Mouse (Mus musculus) intestine, embryonic 14.5 days (tissue): ENCODE data around the gene Pde10a. TPM values are rescaled to one million over a fixed set of nuclear protein-coding genes. Genes with fewer than 3 reads are reported as not detected.

ENCODE experiments used
- ATAC-seq: fragments of 200-750 bp; cut with Nextera tagmentation; replicated peaks from 2 replicates; pipeline ENCODE4 v1.8.0; 2017; ENCODE audit warnings: low read depth, moderate number of reproducible peaks, moderate TSS enrichment, moderate library complexity; ENCODE audit not compliant: low FRiP score, low TSS enrichment
- DNase-seq: peaks from one replicate; pipeline ENCODE4 v3.0.0-alpha.2; 2018; ENCODE audit warnings: low spot score
- H3K27ac ChIP-seq: fragments of 300-500 bp; sonication (generic); 2 replicates; pipeline ENCODE4 v1.5.1; 2014; ENCODE audit warnings: low read depth, mild to moderate bottlenecking, control low read depth
- H3K27me3 ChIP-seq: fragments of 300-500 bp; sonication (generic); replicated peaks from 2 replicates; pipeline ENCODE4 v1.6.1; 2014; ENCODE audit warnings: low read length, control low read depth; ENCODE audit not compliant: control insufficient read depth, insufficient read depth
- H3K36me3 ChIP-seq: fragments of 300-500 bp; sonication (generic); 2 replicates; pipeline ENCODE4 v1.6.1; 2014; ENCODE audit warnings: low read length, control low read depth; ENCODE audit not compliant: control insufficient read depth, insufficient read depth
- H3K4me1 ChIP-seq: fragments of 300-500 bp; sonication (generic); replicated peaks from 2 replicates; pipeline ENCODE4 v1.6.1; 2014; ENCODE audit warnings: low read length, control low read depth, mixed read lengths; ENCODE audit not compliant: control insufficient read depth, insufficient read depth
- H3K4me2 ChIP-seq: fragments of 300-500 bp; sonication (generic); 2 replicates; pipeline ENCODE4 v1.6.1; 2014; ENCODE audit warnings: low read length
- H3K4me3 ChIP-seq: fragments of 300-500 bp; sonication (generic); 2 replicates; pipeline ENCODE4 v1.5.1; 2014; ENCODE audit warnings: low read depth, low read length, control low read depth, mixed read lengths
- H3K9ac ChIP-seq: fragments of 300-500 bp; sonication (generic); 2 replicates; pipeline ENCODE4 v1.6.1; 2014; ENCODE audit warnings: mild to moderate bottlenecking, low read length
- H3K9me3 ChIP-seq: fragments of 300-500 bp; sonication (generic); 2 replicates; pipeline ENCODE4 v1.6.1; 2016; ENCODE audit warnings: low read length, control low read depth; ENCODE audit not compliant: control insufficient read depth
- WGBS: fragments of 180-500 bp; shearing (Covaris S2); extraction: QIAGEN DNeasy Blood & Tissue Kit; methylation state at CpG from one replicate; pipeline ENCODE4 v1.1.7; 2014; 5-methylcytosine and 5-hydroxymethylcytosine counted together
- polyA plus RNA-seq: library from polyadenylated mRNA; unstranded; fragments of >200 nt; fragmentation: Nextera tagmentation; extraction: Ambion mirVana; gene quantifications from 2 replicates; pipeline ENCODE4 v1.2.1, GENCODE M21; 2014

The Pde10a gene
- polyA plus RNA-seq, 1 experiment from 2014 or later: 1.4 TPM

DNA sequence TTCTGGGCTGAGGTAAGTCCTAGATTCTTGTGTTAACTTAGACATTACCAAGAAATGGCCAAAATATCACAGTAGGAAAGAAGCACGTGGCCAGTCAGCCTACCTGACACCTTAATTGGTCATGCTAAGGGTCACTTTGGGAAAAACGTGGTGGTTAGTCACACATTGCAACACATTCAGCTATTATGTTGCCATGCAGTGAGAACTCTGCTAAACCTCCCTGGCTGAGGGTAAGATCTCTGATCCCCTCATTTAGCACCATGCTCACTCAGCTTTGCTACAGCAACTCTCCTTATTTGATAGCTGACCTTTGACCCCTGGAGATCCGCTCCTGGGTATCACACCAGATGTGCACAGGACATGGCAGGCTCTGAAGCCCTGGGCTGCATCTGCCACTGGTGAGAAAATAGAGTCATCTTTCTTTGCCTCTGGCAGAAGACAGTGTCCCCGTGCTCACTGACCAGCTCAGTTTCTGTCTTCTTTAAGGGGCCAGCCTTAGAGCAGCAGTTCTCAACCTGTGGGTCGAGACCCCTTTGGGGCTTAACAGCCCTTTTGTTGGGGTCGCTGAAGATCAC, 449.7 kb downstream of the Pde10a start:
- no peak for DNase-seq
- Histone ChIP-seq H3K27me3 (no peaks in the 10 kb centered on the region), H3K4me1 (no peaks in the 10 kb centered on the region), H3K4me3 (no peak overlapping the region), H3K9me3 (no peaks in the 10 kb centered on the region), H3K36me3 (no peaks in the 10 kb centered on the region), H3K9ac (no peak overlapping the region), H3K4me2 (no peak overlapping the region), H3K27ac (no peak overlapping the region)
- no peak for ATAC-seq
- WGBS: 59% methylated on average over 6 of the region's 6 CpGs

DNA sequence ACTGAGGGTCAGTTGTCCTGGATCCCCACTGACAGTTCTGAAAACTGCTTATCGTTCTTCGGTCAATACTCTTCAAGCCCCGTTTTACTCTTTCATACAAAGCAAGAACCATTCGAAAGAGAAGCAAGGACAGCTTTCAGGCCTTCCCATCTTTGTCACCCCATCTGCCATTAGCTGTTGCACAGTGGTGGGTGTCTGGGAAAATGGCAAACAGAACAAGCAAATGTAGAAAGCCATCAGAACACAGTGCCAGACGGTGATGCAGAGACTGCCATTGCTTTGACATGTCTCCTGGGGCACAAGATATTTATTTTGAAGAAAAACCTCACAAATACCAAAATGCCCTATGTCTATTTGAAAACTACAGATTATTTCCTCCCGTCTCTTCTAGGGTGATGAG, 451.6 kb downstream of the Pde10a start:
- whole genome bisulfite sequencing: 87% methylated on average over 6 of the region's 6 CpGs
- Histone ChIP-seq H3K4me3 (no peak overlapping the region), H3K4me2 (no peak overlapping the region), H3K36me3 (no peaks in the 10 kb centered on the region), H3K9me3 (no peaks in the 10 kb centered on the region), H3K9ac (no peak overlapping the region), H3K27ac (no peak overlapping the region), H3K4me1 (no peaks in the 10 kb centered on the region), H3K27me3 (no peaks in the 10 kb centered on the region)
- DNase-seq: no peak
- no peak for ATAC-seq

DNA sequence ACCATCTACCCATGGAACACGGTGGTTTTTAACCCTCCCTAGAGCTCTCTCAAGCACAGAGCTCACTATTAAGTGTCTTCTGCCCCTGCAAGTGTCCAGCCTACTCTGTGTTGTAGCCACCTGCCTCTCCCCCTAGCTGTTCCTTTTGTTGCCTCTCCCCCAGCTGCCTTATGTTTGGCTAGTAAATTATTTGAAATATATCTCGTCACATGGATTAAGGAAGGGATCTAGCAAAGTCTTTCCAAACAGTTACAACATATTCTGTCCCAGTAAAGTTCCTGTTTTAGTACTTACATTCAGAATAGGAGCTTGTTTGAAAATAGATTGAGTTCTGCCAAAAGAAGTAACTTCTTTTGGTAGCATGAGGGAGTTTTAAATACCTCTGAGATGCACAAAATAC, 452.1 kb downstream of the Pde10a start:
- Histone ChIP-seq H3K9ac (no peak overlapping the region), H3K4me2 (no peak overlapping the region), H3K4me1 (no peaks in the 10 kb centered on the region), H3K9me3 (no peaks in the 10 kb centered on the region), H3K4me3 (no peak overlapping the region), H3K27me3 (no peaks in the 10 kb centered on the region), H3K27ac (no peak overlapping the region), H3K36me3 (no peaks in the 10 kb centered on the region)
- DNase-seq: no peak
- ATAC-seq: no peak
- 75% methylated on average over 2 of the region's 2 CpGs for WGBS

DNA sequence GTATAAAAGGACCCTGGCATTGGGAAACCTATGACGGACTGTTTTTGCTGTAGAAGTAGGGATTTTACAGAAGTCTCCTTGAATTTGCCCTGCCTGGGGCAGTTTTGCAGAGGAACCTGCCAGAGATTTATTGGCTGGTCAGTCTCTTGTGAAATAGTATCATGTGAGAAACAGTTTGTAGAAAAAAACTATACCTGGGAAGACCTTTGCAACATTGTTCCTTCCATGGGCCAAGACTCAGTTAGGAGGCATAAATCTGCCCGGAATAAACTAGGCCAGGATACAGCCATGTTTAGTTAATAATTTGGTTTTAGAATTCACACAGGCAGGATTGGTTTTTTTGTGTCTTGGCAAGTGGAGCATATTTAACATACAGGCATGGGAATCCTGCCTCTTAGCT, 458.4 kb downstream of the Pde10a start:
- H3K27me3 ChIP-seq: no peaks in the 10 kb centered on the region
- no peaks in the 10 kb centered on the region for H3K36me3 ChIP-seq
- WGBS: 80% methylated on average over 2 of the region's 2 CpGs
- DNase-seq: no peak
- no peak overlapping the region for H3K4me3 ChIP-seq
- no peaks in the 10 kb centered on the region for H3K4me1 ChIP-seq
- no peak overlapping the region for H3K9ac ChIP-seq
- H3K4me2 ChIP-seq: no peak overlapping the region
- no peak for ATAC-seq
- no peaks in the 10 kb centered on the region for H3K9me3 ChIP-seq
- H3K27ac ChIP-seq: no peak overlapping the region

DNA sequence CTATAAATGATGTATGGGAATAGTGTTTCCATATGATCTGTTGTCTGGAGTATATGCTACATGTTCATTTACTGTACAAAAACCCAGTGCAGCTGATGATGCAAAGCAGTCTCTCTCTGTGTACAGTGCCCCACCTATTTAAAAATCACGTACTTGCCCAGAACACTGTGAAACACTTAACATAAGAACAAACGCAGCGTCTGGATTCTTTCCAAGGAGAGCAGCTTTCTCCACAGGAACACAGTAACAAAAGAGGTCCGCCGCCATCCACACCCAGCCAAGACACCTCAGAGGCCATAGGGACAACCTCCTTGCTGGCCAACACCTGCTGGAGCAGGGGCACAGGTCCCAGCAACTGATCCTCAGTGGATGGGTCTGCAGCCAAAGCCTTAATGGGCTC, 460.5 kb downstream of the Pde10a start:
- WGBS: 58% methylated on average over 5 of the region's 5 CpGs
- no peaks in the 10 kb centered on the region for H3K27me3 ChIP-seq
- no peaks in the 10 kb centered on the region for H3K4me1 ChIP-seq
- H3K27ac ChIP-seq: no peak overlapping the region
- no peak for ATAC-seq
- no peak overlapping the region for H3K9ac ChIP-seq
- H3K4me3 ChIP-seq: no peak overlapping the region
- no peak for DNase-seq
- no peak overlapping the region for H3K4me2 ChIP-seq
- no peaks in the 10 kb centered on the region for H3K9me3 ChIP-seq
- no peaks in the 10 kb centered on the region for H3K36me3 ChIP-seq

DNA sequence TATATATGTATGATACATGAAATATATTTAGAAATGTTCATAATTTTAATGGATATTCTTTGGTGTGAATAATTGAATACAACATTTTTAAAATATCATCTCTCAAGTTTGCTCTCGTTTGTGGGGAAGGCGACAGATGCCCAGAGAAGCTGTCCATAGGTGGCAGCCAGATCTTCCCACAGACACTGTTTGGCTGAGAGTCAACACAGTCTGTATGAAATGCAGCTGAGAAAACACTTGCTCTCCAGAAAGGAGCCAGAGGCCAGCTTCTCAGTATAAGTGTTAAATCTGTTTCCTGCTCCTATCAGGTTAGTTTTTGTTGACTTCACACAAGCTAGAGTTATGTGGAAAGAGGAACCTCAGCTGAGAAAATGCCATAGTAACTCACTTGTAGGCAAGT, 461.4 kb downstream of the Pde10a start:
- Histone ChIP-seq H3K9ac (no peak overlapping the region), H3K27me3 (no peaks in the 10 kb centered on the region), H3K9me3 (no peaks in the 10 kb centered on the region), H3K4me3 (no peak overlapping the region), H3K36me3 (no peaks in the 10 kb centered on the region), H3K4me1 (no peaks in the 10 kb centered on the region), H3K4me2 (no peak overlapping the region), H3K27ac (no peak overlapping the region)
- no peak for ATAC-seq
- no peak for DNase-seq
- WGBS: 88% methylated on average over 2 of the region's 2 CpGs

DNA sequence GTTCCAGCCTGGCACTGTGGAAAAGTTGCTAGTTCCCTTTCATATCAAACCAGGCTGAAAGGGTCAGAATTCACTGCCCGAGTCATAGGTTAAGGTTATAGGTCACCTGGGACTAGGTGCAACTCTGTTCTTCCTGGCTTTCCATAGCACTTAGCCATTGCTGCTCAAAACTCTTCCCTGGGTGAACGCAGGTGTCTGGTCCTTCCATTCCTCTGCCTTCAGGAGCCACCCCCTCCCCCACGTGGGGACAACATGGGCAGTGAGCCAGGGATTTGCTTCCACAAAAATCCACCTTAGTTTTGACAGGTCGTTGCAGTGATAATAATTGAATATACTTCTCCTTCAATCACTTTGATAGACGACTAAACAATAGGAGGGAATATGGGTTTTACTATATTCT, 462.2 kb downstream of the Pde10a start:
- H3K4me1 ChIP-seq: no peaks in the 10 kb centered on the region
- H3K9ac ChIP-seq: no peak overlapping the region
- H3K27me3 ChIP-seq: no peaks in the 10 kb centered on the region
- DNase-seq: no peak
- no peaks in the 10 kb centered on the region for H3K9me3 ChIP-seq
- no peak overlapping the region for H3K4me2 ChIP-seq
- no peaks in the 10 kb centered on the region for H3K36me3 ChIP-seq
- H3K27ac ChIP-seq: no peak overlapping the region
- 71% methylated on average over 5 of the region's 5 CpGs for WGBS
- no peak overlapping the region for H3K4me3 ChIP-seq
- no peak for ATAC-seq

DNA sequence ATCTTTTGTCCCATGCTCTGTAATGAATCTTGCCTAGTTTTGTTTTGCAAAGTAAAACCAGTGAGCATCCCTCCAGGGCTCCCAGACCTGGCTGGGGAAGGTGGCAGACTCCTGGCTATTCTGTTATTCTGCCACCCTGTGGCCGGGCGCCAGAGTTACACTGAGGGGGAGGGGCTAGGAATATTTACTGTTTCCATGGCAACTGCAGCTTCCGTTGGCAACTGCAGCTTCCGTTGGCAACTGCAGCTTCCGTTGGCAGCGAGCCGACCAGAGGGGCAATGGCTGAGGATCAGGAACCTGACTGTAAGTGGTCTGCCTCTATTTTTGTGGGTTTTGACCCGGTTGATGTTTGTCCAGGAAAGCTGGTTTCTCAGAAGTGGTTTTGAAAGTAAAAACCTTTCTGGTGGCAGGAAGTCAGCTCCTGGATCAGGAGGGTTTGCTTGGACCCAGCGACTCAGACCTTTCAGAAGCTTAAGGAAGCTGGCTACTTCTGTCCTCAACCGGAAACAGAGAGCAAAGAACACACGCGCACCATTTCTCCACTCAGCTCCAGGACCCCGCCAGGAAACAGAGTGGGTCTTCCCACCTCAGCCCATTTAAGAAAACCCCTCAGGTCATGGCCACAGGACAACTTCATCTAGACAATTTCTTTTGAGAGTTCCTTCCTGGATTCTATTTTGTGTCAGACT, 463.1 kb downstream of the Pde10a start, which contains the start of gene 1700010I14Rik:
Gene 1700010I14Rik, plus strand, starts transcription at position 215 of the 689 bp plus-strand sequence.
- no peak within 1 kb of the TSS for H3K27ac ChIP-seq

DNA sequence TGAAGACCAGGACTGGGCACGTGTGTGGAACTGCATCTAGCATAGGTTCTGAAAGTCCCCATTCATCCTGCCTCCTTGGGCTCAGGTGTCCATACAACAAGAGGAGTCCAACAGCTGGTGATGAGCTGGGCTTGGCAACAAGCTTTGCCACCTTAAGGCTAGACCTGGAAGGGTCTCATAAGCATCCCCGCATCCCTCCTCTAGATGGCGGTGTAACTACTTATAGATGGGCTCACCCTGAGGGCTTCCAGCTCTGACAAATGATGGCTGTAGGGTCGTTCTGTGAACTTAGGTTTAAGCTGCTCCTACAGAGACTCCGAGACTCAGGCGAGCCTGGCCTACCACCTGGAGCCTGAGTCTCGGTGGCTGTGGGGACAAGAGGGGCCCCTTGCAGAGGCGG, 466.0 kb downstream of the Pde10a start:
- no peak overlapping the region for H3K4me2 ChIP-seq
- H3K27me3 ChIP-seq: no peaks in the 10 kb centered on the region
- no peaks in the 10 kb centered on the region for H3K36me3 ChIP-seq
- no peaks in the 10 kb centered on the region for H3K9me3 ChIP-seq
- H3K4me3 ChIP-seq: no peak overlapping the region
- no peak overlapping the region for H3K9ac ChIP-seq
- ATAC-seq (no peak), DNase-seq (peak; percentile 54)
- no peak overlapping the region for H3K27ac ChIP-seq
- H3K4me1 ChIP-seq: no peaks in the 10 kb centered on the region
- WGBS: 33% methylated on average over 8 of the region's 8 CpGs

More for the DNA sequence above, 463.1 kb downstream of the Pde10a start, which contains the start of gene 1700010I14Rik:
- 5% methylated on average over 13 of the region's 13 CpGs for WGBS
- H3K36me3 ChIP-seq: no peaks in the 10 kb centered on the region
- H3K4me1 ChIP-seq: no peaks in the 10 kb centered on the region
- 0 out of 2 replicates have a peak within 1 kb of the TSS, but pooled peaks have one; percentile 1 for H3K9ac ChIP-seq
- H3K4me2 ChIP-seq: peak within 1 kb of the TSS; percentile 55
- H3K27me3 ChIP-seq: no peaks in the 10 kb centered on the region
- ATAC-seq: peak; percentile 58; the same call in 1 of the 2 replicates
- H3K9me3 ChIP-seq: no peaks in the 10 kb centered on the region
- peak; percentile 80 for DNase-seq
- H3K4me3 ChIP-seq: peak within 1 kb of the TSS; percentile 39
